Mouse (Mus musculus) gastrocnemius, postnatal 4 days (tissue): Measurements from ENCODE around the gene Pabpc6. TPM values are rescaled to one million over a fixed set of nuclear protein-coding genes. Genes with fewer than 3 reads are reported as not detected.

ENCODE experiments used
- total RNA-seq, 2 experiments: library from RNA; stranded (reverse); gene quantifications; 2 replicates each; pipeline ENCODE4 v1.2.3; 2021

Gene Pabpc6
- total RNA-seq, 2 experiments from 2014 or later = not detected

Other genes starting within 250 kb of the Pabpc6 start
- not detected for gene Gm17728, start 247.7 kb downstream of the Pabpc6 start, total RNA-seq